Mouse (Mus musculus) small intestine, adult 2 months (tissue): ENCODE data around the gene Atp5g2. TPM values are rescaled to one million over a fixed set of nuclear protein-coding genes. Genes with fewer than 3 reads are reported as not detected.
A peak's percentile ranks its signal among the peaks of the same experiment; 100 is the strongest.
"Not testable (repeated sequence)": the region's sequence is repeated elsewhere in the genome, so short reads cannot be mapped to it uniquely, and the experiment has no call there.

Source experiments
- H3K27ac ChIP-seq: fragments of 200-500 bp; 2 replicates; pipeline ENCODE4 v1.5.1; 2012; ENCODE audit warnings: low read depth, low read length, control low read depth, inconsistent platforms; ENCODE audit not compliant: insufficient read depth
- H3K27me3 ChIP-seq: fragments of 200-500 bp; 2 replicates; pipeline ENCODE4 v1.6.1; 2012; ENCODE audit warnings: mild to moderate bottlenecking, moderate library complexity, low read length, inconsistent platforms; ENCODE audit not compliant: control insufficient read depth, insufficient read depth
- H3K36me3 ChIP-seq: fragments of 200-500 bp; 2 replicates; pipeline ENCODE4 v1.6.1; 2012; ENCODE audit warnings: mild to moderate bottlenecking, low read length, control low read depth, inconsistent platforms; ENCODE audit not compliant: control insufficient read depth, insufficient read depth
- H3K4me1 ChIP-seq: fragments of 200-500 bp; 2 replicates; pipeline ENCODE4 v1.6.1; 2012; ENCODE audit warnings: low read length, inconsistent platforms, mixed read lengths; ENCODE audit not compliant: control insufficient read depth, insufficient read depth, insufficient read length
- H3K4me3 ChIP-seq: fragments of 200-500 bp; 2 replicates; pipeline ENCODE4 v1.5.1; 2012; ENCODE audit warnings: low read depth, mild to moderate bottlenecking, control low read depth, inconsistent platforms, low read length, moderate library complexity
- CTCF ChIP-seq: fragments of 200-500 bp; IDR thresholded peaks from 2 replicates; pipeline ENCODE4 v1.5.1; 2012; ENCODE audit warnings: low read depth, mild to moderate bottlenecking, control low read depth, inconsistent platforms, low read length, moderate library complexity, mixed read lengths; ENCODE audit not compliant: insufficient replicate concordance, insufficient read length; ENCODE audit errors: extremely low read depth
- POLR2A ChIP-seq: fragments of 200-500 bp; IDR thresholded peaks from 2 replicates; pipeline ENCODE4 v1.6.1; 2012; ENCODE audit warnings: low read depth, mild to moderate bottlenecking, control low read depth, inconsistent platforms, low read length, moderate library complexity
- WGBS: fragments of 180-500 bp; shearing (Covaris S2); methylation state at CpG from one replicate; pipeline ENCODE4 v1.1.7; 2018; 5-methylcytosine and 5-hydroxymethylcytosine counted together
- polyA plus RNA-seq: library from polyadenylated mRNA; depleted of rRNA; stranded (reverse); fragments of >200 nt; gene quantifications from 2 replicates; pipeline ENCODE4 v1.2.3, GENCODE M21; 2012

Atp5g2 gene
- polyA plus RNA-seq, 1 experiment: 295 TPM

GRCm38 (mm10) chr15:102665494-102665893 lies 6.7 kb downstream of the Atp5g2 start:
- TF ChIP-seq POLR2A (no peak), CTCF (peak; percentile 70; the same call in 1 of the 2 replicates)
- WGBS: 24% methylated on average over 4 of the region's 4 CpGs
- peaks cover 50% of the 10 kb centered on the region for H3K36me3 ChIP-seq

GRCm38 (mm10) chr15:102663825-102664224 lies 8.3 kb downstream of the Atp5g2 start:
- TF ChIP-seq CTCF (no peak), POLR2A (no peak)
- no peak overlapping the region for H3K4me3 ChIP-seq
- no peaks in the 10 kb centered on the region; the same call in 1 of the 2 replicates for H3K4me1 ChIP-seq
- WGBS: 86% methylated on average over 8 of the region's 8 CpGs
- H3K27me3 ChIP-seq: no peaks in the 10 kb centered on the region
- no peak overlapping the region for H3K27ac ChIP-seq
- H3K36me3 ChIP-seq: peaks cover 52% of the 10 kb centered on the region

More at GRCm38 (mm10) chr15:102665494-102665893, 6.7 kb downstream of the Atp5g2 start:
- H3K4me3 ChIP-seq: no peak overlapping the region
- H3K4me1 ChIP-seq: 0 out of 2 replicates have a peak, but pooled peaks cover 3% of the 10 kb centered on the region
- H3K27me3 ChIP-seq: no peaks in the 10 kb centered on the region
- H3K27ac ChIP-seq: no peak overlapping the region

GRCm38 (mm10) chr15:102662601-102663000 lies 9.6 kb downstream of the Atp5g2 start:
- peaks cover 52% of the 10 kb centered on the region for H3K36me3 ChIP-seq

GRCm38 (mm10) chr15:102657926-102658381 lies 14.2 kb downstream of the Atp5g2 start:
- peak overlapping the region; percentile 31; the same call in 1 of the 2 replicates for H3K27ac ChIP-seq

More at GRCm38 (mm10) chr15:102662601-102663000, 9.6 kb downstream of the Atp5g2 start:
- H3K4me1 ChIP-seq, H3K4me3 ChIP-seq, H3K27ac ChIP-seq, H3K27me3 ChIP-seq: not testable (repeated sequence)
- 50% methylated on average over 1 of the region's 2 CpGs for WGBS

GRCm38 (mm10) chr15:102656658-102657057 lies 15.5 kb downstream of the Atp5g2 start:
- peak overlapping the region; percentile 75 for H3K27ac ChIP-seq
- TF ChIP-seq CTCF: no peak
- TF ChIP-seq POLR2A: no peak
- H3K4me3 ChIP-seq: no peak overlapping the region
- no peaks in the 10 kb centered on the region; the same call in 1 of the 2 replicates for H3K4me1 ChIP-seq
- no peaks in the 10 kb centered on the region for H3K27me3 ChIP-seq
- peaks cover 7% of the 10 kb centered on the region for H3K36me3 ChIP-seq
- WGBS: 5% methylated on average over 4 of the region's 4 CpGs

More at GRCm38 (mm10) chr15:102657926-102658381, 14.2 kb downstream of the Atp5g2 start:
- Histone ChIP-seq H3K27me3 (no peaks in the 10 kb centered on the region), H3K36me3 (peaks cover 16% of the 10 kb centered on the region), H3K4me1 (no peaks in the 10 kb centered on the region; the same call in 1 of the 2 replicates), H3K4me3 (no peak overlapping the region)
- 37% methylated on average over 3 of the region's 3 CpGs for WGBS
- TF ChIP-seq CTCF (no peak), POLR2A (no peak)

- H3K36me3 ChIP-seq, H3K27me3 ChIP-seq, H3K4me1 ChIP-seq, H3K4me3 ChIP-seq, H3K27ac ChIP-seq: not testable (repeated sequence)
- WGBS: 76% methylated on average over 9 of the region's 9 CpGs
Observed at GRCm38 (mm10) chr15:102651928-102652660, 20.1 kb downstream of the Atp5g2 start.

GRCm38 (mm10) chr15:102651107-102651506 lies 21.0 kb downstream of the Atp5g2 start:
- H3K4me3 ChIP-seq: no peak overlapping the region
- WGBS: 83% methylated on average over 3 of the region's 3 CpGs
- no peak overlapping the region for H3K27ac ChIP-seq
- TF ChIP-seq CTCF: no peak
- TF ChIP-seq POLR2A: no peak
- H3K4me1 ChIP-seq: no peaks in the 10 kb centered on the region
- no peaks in the 10 kb centered on the region for H3K27me3 ChIP-seq
- H3K36me3 ChIP-seq: no peaks in the 10 kb centered on the region
